Mouse (Mus musculus) stomach, postnatal 0 days (tissue): ENCODE measurements at regions not wholly inside any gene's neighbourhood (a gene's known extent, or its start where the extent isn't known, plus 50 kb on each side); places are given as distances from the start of the nearest gene placed in this dataset.

Experiments
- CTCF ChIP-seq: IDR thresholded peaks from 2 replicates; pipeline ENCODE4 v1.5.1; 2016; ENCODE audit warnings: antibody characterized with exemption, low read depth, mild to moderate bottlenecking, moderate library complexity
- EP300 ChIP-seq: optimal IDR thresholded peaks from 2 replicates; pipeline ENCODE3; 2016; ENCODE audit warnings: antibody characterized with exemption

- no peak for TF ChIP-seq CTCF
- TF ChIP-seq EP300, result no peak
These were observed 518.3 kb upstream of the B3galt2 start for GRCm38 (mm10) chr1:143122185-143122584.
